Mouse (Mus musculus): ENCODE measurements around the gene Fign.

GRCm38 (mm10) chr2:64093087-64093486, 4.8 kb downstream of the Fign start:
- no peak for TF ChIP-seq POLR2A (IDR thresholded peaks at IDR 0.05; ENCODE audit: borderline replicate concordance, extremely low read depth, insufficient read depth, insufficient read length, poor library complexity, severe bottlenecking)
- TF ChIP-seq CTCF (IDR thresholded peaks at IDR 0.05; ENCODE audit: borderline replicate concordance, extremely low read depth, insufficient read depth, insufficient read length) = no peak
